22 mouse cellular contexts compared by ENCODE assay signal in genomic region chr9:67616207-67616606, GRCm38 (mm10). TPM values are rescaled to one million over a fixed set of nuclear protein-coding genes. Genes with fewer than 3 reads are reported as not detected.
DNase-seq lines count a peak whose midpoint lies in the region; ATAC-seq lines count a peak whose summit lies in the region.
"Had no signal": no experiment of that assay in that cellular context is flagged by ENCODE, and none has a peak within 500 bp of the region (broad histone marks: within the 10 kb centered on the region; RNA-seq: fewer than 3 reads in every experiment).

No protein-coding gene starts in this region.

- no peaks in the 10 kb centered on the region for H3K36me3 ChIP-seq in kidney, embryonic 15.5 days
- no peaks in the 10 kb centered on the region for H3K36me3 ChIP-seq in embryonic facial prominence, embryonic 12.5 days
- no peaks in the 10 kb centered on the region for H3K36me3 ChIP-seq in midbrain, embryonic 16.5 days (ENCODE audit: control insufficient read depth, insufficient read depth, low read length)
- H3K36me3 ChIP-seq: forebrain, embryonic 12.5 days; heart, embryonic 15.5 days; hindbrain, embryonic 13.5 days had no signal

- H3K4me3 ChIP-seq in kidney, embryonic 15.5 days (replicated peaks), result no peak overlapping the region
- H3K4me3 ChIP-seq in embryonic facial prominence, embryonic 12.5 days, result no peak overlapping the region
- no peak overlapping the region for H3K4me3 ChIP-seq in midbrain, embryonic 16.5 days (ENCODE audit: low read depth, low read length)
- H3K4me3 ChIP-seq: forebrain, embryonic 12.5 days; heart, adult 2 months; heart, embryonic 15.5 days; hindbrain, embryonic 13.5 days had no signal

- WGBS in kidney, embryonic 15.5 days, result 95% methylated on average over 2 of the region's 2 CpGs
- 89% methylated on average over 2 of the region's 2 CpGs for WGBS in embryonic facial prominence, embryonic 12.5 days
- 92% methylated on average over 2 of the region's 2 CpGs for WGBS in midbrain, embryonic 16.5 days

- no peak overlapping the region for H3K4me2 ChIP-seq in kidney, embryonic 15.5 days
- H3K4me2 ChIP-seq in embryonic facial prominence, embryonic 12.5 days (replicated peaks), result no peak overlapping the region
- H3K4me2 ChIP-seq in midbrain, embryonic 16.5 days (ENCODE audit: low read length), result no peak overlapping the region
- H3K4me2 ChIP-seq: forebrain, embryonic 12.5 days; heart, embryonic 11.5 days; heart, embryonic 15.5 days; hindbrain, embryonic 13.5 days had no signal

- H3K27ac ChIP-seq in kidney, embryonic 15.5 days, result 0 out of 2 replicates have a peak overlapping the region, but pooled peaks have one; percentile 6
- peak overlapping the region; percentile 75; the same call in 1 of the 2 replicates for H3K27ac ChIP-seq in embryonic facial prominence, embryonic 12.5 days
- H3K27ac ChIP-seq in midbrain, embryonic 16.5 days (ENCODE audit: low read length), result no peak overlapping the region
- H3K27ac ChIP-seq: forebrain, embryonic 12.5 days; heart, adult 2 months; heart, embryonic 15.5 days; hindbrain, embryonic 13.5 days had no signal

- H3K9me3 ChIP-seq in kidney, embryonic 15.5 days (replicated peaks), result no peaks in the 10 kb centered on the region
- no peaks in the 10 kb centered on the region for H3K9me3 ChIP-seq in embryonic facial prominence, embryonic 12.5 days
- H3K9me3 ChIP-seq in midbrain, embryonic 16.5 days (replicated peaks; ENCODE audit: control insufficient read depth, low read length, poor library complexity, severe bottlenecking), result no peaks in the 10 kb centered on the region
- H3K9me3 ChIP-seq: forebrain, embryonic 12.5 days; heart, embryonic 15.5 days; hindbrain, embryonic 13.5 days had no signal

- DNase-seq in kidney, postnatal 4 days, result no peak
- peak; percentile 43 to 51 for DNase-seq in kidney, postnatal 36 days
- no peak for DNase-seq in kidney, postnatal 10 days
- no peak for DNase-seq in adrenal gland, postnatal 14 days
- DNase-seq: adrenal gland, postnatal 25 days; cerebellum, adult 18-20 months; cerebellum, adult 9-11 months; cerebellum, postnatal 36 days; forebrain, postnatal 0 days; gastrocnemius, postnatal 14 days; heart, adult 2 months; heart, postnatal 14 days had no signal

- no peak overlapping the region for H3K9ac ChIP-seq in kidney, embryonic 15.5 days
- no peak overlapping the region for H3K9ac ChIP-seq in embryonic facial prominence, embryonic 12.5 days
- no peak overlapping the region for H3K9ac ChIP-seq in midbrain, embryonic 16.5 days (ENCODE audit: low read depth, low read length)
- H3K9ac ChIP-seq: forebrain, embryonic 12.5 days; forebrain, postnatal 0 days; heart, embryonic 15.5 days; hindbrain, embryonic 13.5 days had no signal

- no peaks in the 10 kb centered on the region for H3K27me3 ChIP-seq in kidney, embryonic 15.5 days
- H3K27me3 ChIP-seq in embryonic facial prominence, embryonic 12.5 days, result no peaks in the 10 kb centered on the region
- H3K27me3 ChIP-seq in midbrain, embryonic 16.5 days (ENCODE audit: control insufficient read depth, insufficient read depth, low read depth, low read length), result no peaks in the 10 kb centered on the region
- H3K27me3 ChIP-seq: CH12.LX; forebrain, embryonic 12.5 days; heart, embryonic 15.5 days; hindbrain, embryonic 13.5 days; Patski had no signal

- no peak for ATAC-seq in kidney, embryonic 15.5 days (replicated peaks; ENCODE audit: low FRiP score)
- ATAC-seq in embryonic facial prominence, embryonic 12.5 days (ENCODE audit: insufficient number of reproducible peaks, insufficient read depth, low FRiP score, low TSS enrichment), result no peak
- no peak for ATAC-seq in midbrain, embryonic 16.5 days
- ATAC-seq: activated CD4-positive, CD25-positive, alpha-beta regulatory T cell, adult 4 months; forebrain, postnatal 0 days; Patski had no signal

- peaks cover 24% of the 10 kb centered on the region for H3K4me1 ChIP-seq in kidney, embryonic 15.5 days
- peaks cover 44% of the 10 kb centered on the region for H3K4me1 ChIP-seq in embryonic facial prominence, embryonic 12.5 days
- peaks cover 5% of the 10 kb centered on the region; the same call in 1 of the 2 replicates for H3K4me1 ChIP-seq in midbrain, embryonic 16.5 days (ENCODE audit: control insufficient read depth, insufficient read depth, low read length)
- H3K4me1 ChIP-seq: forebrain, embryonic 12.5 days had no signal

RNA-seq across cellular contexts. Expression of gene Tln2, which starts 56.7 kb away (rescaled TPM):
- polyA plus RNA-seq in kidney, embryonic 15.5 days (2015; fragmentation: Nextera tagmentation; extraction: Ambion mirVana), result 20.8 and 21.1 TPM in 2 replicates
- polyA plus RNA-seq in embryonic facial prominence, embryonic 12.5 days (2016; fragmentation: Nextera tagmentation; extraction: Ambion mirVana), result 35.3 and 37.0 TPM in 2 replicates
- 24.8 and 26.7 TPM in 2 replicates for polyA plus RNA-seq in midbrain, embryonic 16.5 days (2015; fragmentation: Nextera tagmentation; extraction: Ambion mirVana)
- 24.6 and 27.1 TPM in 2 replicates for total RNA-seq in adrenal gland, postnatal 14 days (2021)

Comparison
In these comparisons a context has a peak if more than half of its experiments do, and no peak if none do; other contexts are left out.
1. DNase-seq: peak in kidney, postnatal 36 days (2 of 2); none in kidney, postnatal 4 days (0 of 2), kidney, postnatal 10 days (single experiment) and adrenal gland, postnatal 14 days (single experiment).